Mouse (Mus musculus): ENCODE data around the gene Cacna1g.

Gene Cacna1g

DNA sequence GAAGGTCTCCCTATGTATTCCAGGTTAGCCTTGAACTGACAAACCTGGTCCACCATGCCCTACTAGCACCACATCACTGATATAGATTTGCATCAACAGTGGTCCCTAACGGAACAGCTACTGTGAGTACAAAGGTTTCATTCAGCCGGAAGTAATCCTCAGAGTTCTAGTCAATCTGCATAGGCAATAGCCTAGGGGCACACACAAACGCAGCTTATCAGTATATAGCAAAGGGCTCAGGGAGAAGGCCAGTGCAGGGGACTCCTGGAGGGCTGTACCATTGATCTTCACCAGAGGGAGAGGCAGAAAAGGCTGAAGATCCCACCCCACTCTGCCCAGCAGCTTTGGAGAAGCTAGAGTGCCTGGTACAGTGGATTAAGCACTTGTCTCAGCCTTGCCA lies 27.0 kb downstream of the Cacna1g start:
- DNase-seq (ENCODE audit: low spot score in 2 of 2) = no peak

DNA sequence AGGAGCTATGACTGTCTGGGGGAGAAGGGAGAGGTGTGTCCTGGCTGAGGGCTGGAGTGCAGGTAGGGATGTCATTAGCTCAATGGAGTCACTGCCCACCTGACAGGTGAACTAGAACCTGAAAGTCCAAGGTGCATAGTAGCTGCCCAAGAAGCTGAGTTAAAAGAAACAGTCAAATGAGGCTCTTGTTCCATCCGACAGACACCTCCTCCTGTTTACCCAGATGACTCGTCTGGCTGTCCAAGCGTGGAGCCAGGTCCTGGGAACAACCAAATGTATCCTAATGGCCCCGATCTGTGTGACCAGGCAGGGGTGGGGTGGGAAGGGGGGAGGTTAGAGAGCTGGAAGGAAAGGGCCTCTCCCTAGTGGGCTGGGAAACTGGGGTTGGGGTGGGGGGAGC lies 28.7 kb downstream of the Cacna1g start:
- no peak for DNase-seq (ENCODE audit: low spot score in 2 of 2)

DNA sequence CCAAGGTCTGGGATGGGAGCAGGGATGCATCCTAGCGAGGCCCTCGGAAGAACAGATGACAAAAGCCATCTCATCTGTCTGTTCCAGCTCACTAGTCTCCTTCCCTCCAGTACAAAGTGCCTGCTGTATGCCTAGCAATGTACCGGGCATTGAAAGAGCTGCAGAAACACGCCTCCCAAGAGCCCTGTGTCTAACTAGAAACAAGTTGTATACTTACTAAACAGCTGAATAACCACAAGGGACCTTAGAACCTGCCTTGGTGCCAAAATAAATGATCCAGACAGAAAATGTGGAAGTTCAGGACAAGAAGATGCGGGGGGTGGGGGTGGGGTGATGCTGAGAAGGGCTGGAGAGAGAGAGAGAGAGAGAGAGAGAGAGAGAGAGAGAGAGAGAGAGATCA lies 29.2 kb downstream of the Cacna1g start:
- no peak for DNase-seq (ENCODE audit: low spot score in 2 of 2)

DNA sequence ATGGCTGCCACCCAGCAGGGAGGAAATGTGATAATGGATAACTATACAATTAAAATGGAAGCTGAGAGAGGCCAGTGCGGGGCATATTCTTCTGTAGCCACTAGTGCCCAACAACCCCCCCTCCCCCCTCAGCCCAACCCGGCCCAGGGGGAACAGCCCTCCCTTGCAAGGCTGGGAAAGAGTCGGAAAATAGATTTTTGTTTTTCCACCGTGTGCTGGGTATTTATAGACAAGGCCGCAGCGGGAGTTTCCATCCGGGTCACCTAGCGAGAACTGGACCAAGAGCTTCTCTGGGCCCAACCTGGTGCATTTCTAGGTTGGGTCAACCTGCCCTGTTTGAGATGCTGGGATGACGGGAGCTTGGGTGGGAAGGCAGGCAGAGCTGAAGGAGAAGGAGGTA lies 32.2 kb downstream of the Cacna1g start:
- DNase-seq (ENCODE audit: low spot score in 2 of 2) = no peak

DNA sequence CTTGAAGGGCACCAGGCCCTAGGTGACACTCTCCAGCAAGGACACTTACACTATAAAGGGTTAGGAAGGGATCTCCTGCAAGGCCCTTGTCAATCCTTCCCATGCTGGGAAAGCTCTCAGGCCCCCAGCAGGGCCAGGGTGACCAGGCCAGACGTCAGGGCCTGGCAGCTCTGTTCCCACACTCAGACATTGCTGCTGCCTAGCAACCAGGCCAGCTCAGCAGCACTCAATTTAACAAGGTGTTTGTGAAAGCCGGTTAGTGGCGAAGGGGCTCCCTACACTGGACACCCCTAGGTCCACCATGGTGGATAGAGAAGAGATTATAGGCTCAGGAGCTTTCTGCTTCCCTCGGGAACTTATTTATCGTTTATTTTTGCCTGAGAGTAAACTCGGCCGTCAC lies 32.9 kb downstream of the Cacna1g start:
- no peak for DNase-seq (ENCODE audit: low spot score in 2 of 2)

DNA sequence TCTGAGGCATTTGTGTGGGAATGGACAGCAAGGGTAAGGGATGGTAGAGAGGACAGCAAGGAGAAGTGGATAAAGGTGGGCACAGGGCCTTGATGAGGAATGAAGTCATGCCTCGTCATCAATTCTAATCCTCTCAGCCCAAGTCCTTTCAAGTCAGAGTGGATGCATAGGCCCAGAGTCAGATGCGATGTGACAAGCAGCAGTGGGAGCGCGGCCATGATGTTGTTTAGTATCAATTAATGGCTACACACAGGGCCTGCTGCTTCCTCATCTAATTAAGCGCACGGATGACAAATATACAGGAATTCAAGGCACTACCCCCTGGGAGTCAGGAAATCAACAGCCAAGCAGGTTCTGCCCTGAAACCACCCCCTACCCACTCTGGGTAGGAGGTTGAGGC lies 33.6 kb downstream of the Cacna1g start:
- no peak for DNase-seq (ENCODE audit: low spot score in 2 of 2)

DNA sequence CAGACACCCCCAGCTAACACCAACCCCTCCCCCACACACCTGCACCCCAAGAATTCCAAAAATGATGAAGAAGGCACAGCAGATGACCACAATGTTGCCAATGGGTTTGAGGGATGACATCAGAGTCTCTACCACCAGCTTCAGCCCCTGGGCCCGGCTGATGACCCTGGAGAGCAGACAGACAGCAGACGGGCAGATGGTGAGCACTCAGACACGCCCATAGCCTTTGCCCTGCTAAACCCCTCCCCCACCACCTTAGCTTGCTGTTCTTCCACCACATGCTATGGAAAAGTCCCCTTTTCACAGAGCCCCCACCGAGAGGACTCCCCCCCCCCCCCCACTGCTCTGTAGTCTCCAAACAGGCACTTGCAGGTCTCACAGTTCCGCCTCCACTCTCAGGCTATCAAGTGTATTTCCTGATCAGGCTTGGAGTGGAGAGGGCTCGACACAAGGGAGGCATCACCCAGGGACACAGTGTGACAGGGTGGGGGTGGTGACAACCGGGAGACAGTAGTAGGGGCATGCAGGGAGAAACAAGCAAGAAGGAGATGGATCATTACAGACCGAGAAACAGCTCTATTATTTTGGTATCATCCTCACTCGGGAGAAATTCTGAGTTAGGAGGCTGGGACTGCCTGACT lies 44.9 kb downstream of the Cacna1g start:
- DNase-seq (ENCODE audit: low spot score in 2 of 2) = no peak

DNA sequence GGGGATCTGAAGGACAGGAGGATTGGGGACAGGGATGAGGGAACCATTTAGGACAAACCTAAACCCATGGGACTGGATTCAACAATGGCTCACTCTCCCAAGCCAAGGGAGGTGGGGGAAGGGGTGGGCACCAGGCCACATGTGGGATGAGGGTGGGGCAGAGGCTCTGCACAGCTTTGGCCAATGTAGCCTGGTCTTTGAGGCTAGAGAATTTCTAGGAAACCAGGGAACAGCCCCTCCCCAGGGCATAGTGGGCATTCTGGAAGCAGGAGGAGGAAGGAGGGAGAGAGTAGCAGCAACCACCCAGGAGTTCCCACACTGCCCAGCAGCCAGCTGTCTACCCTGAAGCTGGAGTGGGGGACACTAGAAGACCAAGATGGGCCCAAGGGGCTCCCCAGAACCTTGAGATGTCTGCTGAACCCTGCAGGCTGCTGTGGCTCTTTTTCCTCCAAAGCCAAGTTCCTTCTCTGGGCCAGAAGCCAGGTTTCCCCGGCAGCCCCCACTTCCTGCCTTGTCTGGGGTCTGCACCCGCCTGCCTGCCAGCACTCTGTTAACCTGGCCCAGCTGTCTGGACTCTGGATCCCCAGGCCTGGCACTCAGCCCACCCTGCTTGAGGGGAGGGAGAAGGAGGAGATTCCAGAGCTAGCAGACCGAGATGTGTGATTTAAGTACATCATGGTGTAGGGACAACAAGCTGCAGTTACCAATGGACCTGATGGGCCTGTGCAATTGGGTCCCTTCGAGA lies 45.7 kb downstream of the Cacna1g start:
- DNase-seq (ENCODE audit: low spot score in 2 of 2) = no peak

DNA sequence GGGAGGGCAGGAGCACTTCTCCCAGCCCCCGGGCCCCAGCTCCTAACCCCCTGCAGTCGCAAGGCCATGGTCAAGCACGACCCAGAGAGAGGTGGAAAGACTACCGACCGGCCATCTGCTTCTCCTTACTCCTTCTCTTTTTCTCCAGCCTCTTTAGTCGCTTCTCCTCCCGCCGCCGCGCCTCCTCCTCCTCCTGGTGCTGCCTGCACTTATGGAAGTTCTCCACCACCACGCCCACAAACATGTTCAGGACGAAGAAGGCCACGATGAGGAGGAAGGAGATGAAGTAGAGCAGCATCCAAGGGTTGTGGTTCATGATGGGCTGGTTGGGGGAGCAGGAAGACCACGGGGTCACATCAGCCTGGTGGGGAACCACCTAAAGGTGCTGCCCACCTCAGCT lies 48.3 kb downstream of the Cacna1g start:
- DNase-seq (ENCODE audit: low spot score in 2 of 2) = peak; percentile 55 to 57

DNA sequence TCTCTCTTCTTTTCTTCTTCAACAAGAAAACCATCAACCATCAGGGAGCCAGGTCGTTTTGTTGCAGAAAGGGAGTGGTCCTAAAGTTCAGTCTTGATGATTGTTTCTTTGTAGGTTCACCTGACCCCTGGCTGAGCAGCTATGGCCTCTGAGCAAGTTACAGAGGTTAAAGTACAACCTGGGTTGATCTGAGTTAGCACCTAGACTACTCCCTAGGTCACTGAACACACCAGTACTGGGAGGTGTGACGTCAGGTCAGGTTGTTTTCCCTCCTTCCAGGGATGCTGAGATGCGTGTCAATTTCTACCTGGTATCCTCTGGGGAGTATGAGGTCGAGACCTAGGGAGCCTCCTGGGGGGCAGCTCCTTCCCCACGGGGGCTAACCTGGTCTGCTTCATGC lies 48.8 kb downstream of the Cacna1g start:
- DNase-seq (ENCODE audit: low spot score in 2 of 2) = no peak

DNA sequence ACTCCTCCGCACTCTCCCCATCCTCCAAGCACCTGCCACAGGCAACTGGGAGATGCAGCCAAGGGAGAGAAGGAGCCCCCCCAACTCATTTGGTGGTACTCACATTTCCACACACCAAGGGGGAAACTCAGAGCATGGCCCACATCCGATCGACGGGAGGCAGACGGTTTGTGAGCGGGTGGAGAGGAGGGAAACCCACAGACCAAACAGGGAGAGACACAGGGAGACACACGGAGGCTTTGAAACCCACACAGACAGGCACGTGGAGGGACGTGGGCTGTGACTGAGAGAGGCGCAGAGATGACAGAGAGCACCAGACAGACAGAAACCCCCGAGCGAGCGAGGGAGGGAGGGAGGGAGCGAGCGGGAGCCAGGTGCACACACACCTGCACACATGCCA lies 49.6 kb downstream of the Cacna1g start:
- DNase-seq (ENCODE audit: low spot score in 2 of 2) = peak in 1 of 2 experiments; percentile 60

DNA sequence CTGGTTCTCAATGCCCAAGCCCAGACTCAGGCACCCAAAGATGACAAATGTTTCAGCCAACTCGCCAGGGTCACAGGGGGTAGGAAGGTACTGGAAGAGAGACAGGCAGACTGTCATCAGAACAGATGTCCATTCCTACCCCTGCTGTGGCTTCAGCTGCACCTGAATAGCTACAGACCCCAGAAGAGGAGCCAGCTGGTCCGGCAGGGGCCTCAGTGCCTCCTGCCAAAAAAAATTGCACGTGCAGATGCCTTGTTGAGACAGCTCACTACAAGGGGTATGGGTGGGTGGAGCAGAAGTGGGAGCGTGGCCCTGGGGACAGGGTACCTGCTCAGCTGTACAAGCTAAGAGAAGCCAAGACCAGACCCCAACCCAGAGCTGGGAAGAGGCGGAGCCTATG lies 50.1 kb downstream of the Cacna1g start:
- no peak for DNase-seq (ENCODE audit: low spot score in 2 of 2)

DNA sequence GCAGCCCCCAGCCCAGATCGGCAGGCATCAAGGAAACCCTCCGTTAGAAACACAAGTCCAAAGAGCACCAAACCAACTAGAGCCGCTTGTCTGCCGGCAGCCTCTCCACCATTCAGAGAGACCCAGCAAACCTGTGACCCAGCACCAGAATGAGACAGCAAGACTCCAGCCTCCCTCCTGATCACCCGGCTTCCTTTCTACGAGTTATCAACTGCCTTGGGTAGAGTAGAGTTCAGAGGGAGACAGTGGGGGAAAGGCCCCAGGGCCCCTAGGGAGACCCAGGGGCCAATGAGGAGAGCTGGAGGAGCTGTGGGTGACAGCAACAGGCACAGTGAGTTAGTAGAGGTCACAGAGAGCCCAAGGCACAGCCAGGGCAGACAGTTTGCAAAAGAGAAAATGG lies 53.0 kb downstream of the Cacna1g start:
- no peak for DNase-seq (ENCODE audit: low spot score in 2 of 2)

DNA sequence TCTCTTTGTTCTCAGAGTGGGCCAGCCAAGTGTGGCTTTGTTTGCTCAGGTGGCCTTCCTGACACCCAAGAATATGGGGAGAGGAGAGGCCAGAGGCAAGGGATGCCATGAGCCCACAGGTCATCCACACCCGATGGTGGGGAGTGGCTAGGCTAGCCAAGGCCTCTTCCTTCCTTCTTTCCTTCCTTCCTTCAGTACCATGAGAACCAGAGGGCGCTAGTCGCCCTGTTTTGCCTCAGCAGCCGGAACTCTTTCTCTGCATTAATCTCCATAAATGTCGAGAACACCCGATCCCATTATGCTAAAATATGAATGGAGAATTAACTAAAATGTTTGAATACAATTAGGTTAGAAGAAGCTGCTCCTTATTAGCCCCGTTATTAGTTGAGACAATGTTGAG lies 53.7 kb downstream of the Cacna1g start:
- peak in 1 of 2 experiments; percentile 53 for DNase-seq (ENCODE audit: low spot score in 2 of 2)

DNA sequence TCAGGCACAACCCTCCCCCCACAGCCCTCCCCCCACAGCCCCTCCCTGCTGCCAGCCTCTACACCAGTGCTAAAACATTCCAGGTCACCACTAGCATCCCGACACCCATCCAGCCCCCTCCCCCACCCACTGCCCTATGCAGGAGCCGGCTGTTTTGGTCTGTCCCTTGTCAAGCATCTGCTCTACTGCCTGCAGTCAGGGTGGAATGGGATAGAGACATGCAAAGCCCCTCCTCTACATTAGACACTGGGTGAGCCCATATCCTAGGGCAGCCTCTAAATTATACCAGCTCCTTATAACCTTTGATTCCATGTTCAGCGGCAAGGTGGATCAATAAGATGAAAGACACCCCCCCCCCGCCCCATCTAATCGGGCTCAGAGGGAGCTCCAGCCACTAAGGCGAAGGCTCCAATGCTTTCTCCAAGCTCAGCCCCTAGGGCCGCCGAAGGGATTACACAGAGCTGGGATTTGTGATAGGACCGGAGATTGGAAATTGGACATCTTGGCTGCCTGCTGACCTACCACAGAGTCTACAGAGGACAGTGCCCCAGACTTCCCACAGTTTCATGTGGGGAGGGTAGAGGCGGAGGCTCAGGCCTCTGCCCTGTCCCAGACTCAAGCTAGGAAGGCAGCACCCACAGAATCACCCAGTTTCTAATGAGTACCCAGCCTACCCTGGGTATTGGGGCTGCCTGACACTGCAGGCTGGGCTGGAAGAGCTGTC lies 54.8 kb downstream of the Cacna1g start:
- no peak for DNase-seq (ENCODE audit: low spot score in 2 of 2)

DNA sequence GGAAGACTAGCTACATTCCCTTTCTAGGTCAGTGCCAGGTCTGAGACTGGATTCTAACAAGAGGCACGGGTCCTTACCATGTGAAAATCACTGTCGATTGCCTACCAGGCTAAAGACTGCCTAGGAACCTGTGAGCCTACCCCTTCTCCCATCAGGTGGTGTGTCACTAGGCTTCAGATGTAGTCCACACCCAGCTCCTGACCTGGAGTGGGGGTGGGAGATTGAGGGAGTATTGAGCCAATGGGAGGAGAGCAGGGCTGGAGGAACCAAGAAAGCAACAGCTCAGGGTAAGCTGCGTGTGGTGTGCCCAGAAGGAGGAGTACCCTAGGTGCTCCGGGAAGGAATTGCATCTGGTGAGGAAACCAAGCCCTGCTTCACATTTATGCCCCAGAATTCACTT lies 60.0 kb downstream of the Cacna1g start:
- DNase-seq (ENCODE audit: low spot score in 2 of 2) = no peak

DNA sequence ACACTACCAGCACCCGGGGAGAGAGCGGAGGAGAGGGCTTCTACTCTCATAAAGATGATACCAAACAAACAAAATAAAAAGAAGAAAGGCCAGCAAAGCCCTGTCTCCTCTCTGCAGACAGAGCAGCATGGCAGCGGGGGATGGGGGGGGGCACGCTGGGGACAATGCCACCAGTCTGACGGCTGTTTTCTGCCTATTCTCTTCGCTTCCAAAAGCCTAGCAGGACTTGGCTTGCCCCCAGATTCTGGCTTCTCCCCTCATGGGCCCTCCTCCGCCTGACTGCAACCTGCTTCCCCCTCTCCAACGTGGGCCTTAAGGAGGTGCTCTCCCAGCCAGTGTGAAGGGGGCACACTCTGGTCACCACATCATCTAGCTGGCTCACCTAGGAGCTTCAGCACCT lies 60.5 kb downstream of the Cacna1g start:
- no peak for DNase-seq (ENCODE audit: low spot score in 2 of 2)

DNA sequence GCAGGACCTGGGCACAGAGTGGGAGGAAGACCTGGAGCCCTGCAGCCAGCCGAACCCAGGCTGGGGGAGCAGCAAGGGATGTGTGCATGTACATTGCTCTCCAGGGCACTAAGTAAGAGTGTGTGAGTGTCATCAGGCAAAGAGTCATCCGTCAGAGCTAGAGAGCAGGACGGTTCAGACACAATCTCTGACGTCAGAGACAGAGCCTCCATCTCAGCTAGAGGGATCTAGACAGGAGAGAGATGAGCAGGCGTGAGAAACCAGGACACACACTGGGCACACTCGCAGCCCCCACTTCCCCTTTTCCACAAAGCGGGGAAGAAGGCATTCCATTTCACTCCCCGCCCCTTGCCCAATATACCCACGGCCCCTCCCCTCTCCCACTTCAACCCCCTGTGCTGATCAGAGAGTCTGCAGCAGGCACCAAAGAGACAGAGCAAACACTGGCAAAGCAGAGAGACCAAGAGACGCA lies 61.0 kb downstream of the Cacna1g start:
- DNase-seq (ENCODE audit: low spot score in 2 of 2) = no peak

DNA sequence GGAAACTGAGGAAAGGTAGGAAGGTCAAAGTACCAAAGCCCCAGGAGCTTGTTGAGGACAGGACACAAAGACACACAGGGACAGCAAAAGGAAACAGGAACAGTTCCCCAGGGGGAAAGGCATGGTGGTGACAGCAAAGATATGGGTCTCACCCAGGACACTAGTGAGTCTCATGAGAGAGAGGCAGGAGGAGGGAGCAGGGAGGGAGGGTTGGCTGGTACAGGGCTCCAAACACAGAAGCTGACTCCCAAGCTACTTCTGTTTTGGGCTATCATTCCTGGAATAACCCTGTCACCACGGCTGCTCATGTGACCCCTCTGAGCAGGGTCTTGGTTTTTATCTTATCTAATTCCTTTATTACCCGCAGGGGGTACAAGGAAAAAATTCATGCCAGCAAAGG lies 61.4 kb downstream of the Cacna1g start:
- DNase-seq (ENCODE audit: low spot score in 2 of 2) = no peak

DNA sequence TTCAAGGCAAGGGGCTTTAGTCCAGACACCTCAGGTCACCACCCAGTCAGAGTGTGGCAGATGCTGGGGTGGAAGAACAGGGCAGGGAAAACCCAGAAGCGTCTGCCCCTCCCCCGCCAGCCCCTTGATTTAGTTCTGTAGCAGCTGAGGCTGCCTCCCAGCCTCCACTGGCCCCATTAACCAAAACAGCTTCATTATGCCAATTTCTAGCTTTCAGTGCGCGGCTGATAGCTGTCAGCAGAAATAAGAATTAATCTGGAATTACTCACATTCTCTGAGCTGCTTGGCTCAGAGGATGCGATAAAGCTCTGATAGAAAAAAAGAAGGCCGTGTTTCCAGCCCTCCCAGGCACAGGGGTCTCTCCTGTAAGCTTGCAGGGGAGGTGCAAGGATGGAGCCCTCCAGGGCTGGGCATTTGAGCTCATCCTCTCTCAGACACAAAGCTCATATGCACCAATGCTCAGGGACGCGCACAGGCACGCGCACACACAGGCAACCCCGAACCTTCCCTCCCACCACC lies 66.1 kb downstream of the Cacna1g start:
- no peak for DNase-seq (ENCODE audit: low spot score in 2 of 2)

DNA sequence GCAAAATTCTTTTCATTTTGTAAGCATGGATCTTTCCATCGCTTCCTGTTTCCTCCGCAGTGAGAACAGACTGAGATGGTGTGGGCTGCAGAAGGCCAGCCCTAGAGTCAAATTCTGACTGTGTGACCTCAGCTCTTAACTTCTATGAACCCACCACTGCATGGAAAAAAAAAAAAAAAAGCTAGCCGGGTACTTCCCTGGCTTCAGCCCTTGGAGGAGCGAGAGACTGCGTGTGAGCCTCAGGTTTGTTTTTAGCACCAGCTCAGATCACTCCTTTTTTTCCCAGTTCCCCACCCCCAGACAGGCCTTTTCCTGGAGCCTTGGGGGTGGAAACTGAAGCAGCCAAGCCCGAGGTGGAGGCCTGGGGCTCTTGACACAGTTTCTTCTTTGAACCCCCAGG lies 68.7 kb downstream of the Cacna1g start:
- DNase-seq (ENCODE audit: low spot score in 2 of 2) = peak in 1 of 2 experiments; percentile 63

DNA sequence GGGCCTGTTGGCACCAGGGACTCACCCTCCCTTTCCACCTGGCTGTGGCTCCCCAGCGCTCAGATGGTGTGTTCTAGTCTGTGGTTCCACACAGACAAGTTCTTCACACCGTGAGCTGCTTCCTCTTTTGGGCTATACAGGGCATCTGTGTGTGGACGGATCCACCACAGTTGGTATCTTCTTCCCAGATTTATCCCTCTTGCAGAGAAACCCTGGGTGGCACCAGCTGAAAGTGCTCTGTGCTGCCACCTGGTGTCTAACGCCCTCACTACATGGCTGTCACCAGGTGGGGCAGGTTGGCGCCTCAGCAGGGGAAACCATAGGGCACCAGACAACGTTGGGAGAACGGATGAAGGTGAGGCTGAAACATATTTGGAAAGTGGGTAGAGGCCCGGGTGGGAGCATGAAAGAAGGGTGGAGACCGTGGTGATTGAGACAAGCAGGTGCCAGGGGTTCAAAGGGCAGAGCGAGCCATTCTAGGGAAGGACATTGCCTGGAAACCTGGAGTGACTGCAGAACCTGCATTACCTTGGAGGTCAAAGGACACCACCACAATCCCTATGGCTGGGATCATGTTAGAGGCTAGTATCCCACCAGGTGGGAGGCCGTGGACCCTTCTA lies 69.2 kb downstream of the Cacna1g start:
- DNase-seq (ENCODE audit: low spot score in 2 of 2) = peak; percentile 84 to 90
